Mouse (Mus musculus): ENCODE data around the gene Samsn1. TPM values are rescaled to one million over a fixed set of nuclear protein-coding genes. Genes with fewer than 3 reads are reported as not detected.
"Not testable (repeated sequence)": the region's sequence is repeated elsewhere in the genome, so short reads cannot be mapped to it uniquely, and the experiment has no call there.

The Samsn1 gene
- total RNA-seq, 2 experiments from 2014 or later: 1.2 to 1.3 TPM

GRCm38 (mm10) chr16:75874508-75874907 is 147.6 kb downstream of the Samsn1 start:
- DNase-seq: no peak

DNA sequence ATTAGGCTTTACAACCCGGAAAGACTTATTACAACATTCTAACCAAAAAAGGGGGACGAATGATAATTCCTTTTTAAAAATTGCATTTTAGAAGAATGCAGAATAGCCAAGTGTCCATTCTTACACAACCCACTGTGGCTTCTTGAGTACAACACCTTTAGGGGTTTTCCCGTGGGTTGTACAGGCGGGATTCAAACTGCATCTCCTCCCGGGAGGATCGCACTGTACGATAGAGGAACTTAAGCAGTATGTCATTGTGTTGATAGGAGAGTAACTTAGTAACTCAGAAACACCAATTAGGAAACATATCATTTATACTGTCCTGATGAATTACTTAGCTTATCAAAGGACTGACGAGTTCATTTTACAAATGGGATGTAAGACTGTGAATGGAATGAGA is 149.8 kb downstream of the Samsn1 start:
- DNase-seq: no peak

DNA sequence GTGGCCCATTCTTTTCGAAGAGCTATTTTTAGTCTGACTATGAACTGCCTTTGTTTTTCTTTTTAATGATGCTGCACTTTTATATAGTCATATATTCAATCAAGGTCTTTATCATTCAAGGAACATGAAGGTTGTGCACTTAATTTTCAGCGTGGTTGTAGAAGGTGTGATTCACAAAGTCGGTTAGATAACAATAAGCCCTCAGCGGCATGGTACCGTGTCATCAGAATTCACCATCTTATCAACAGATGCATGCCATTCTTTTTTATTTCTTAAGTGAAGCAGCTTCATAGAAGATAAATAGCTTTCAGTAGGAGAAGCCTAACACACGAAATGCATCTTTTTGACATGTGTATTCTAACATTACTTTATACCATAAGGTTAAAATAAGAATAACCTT is 154.7 kb downstream of the Samsn1 start:
- no peak for DNase-seq

DNA sequence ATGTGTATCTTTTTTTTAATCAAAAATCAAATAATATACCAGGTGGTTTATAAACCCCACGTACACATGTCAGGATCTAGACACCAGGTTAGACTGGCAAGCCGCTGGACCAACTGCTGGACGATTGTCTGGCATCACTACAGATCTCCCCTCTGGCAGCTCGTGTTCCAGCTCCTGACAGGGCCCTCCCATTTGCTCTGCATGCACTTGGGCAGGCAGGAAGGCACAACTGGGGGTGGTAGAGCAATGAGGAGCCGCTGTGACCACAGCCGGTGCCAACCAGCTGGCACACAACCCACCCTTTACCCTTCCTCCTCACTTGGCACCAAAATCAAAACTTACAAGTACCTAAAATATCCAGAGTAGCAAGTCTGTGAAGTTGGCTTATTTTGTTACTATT is 156.6 kb downstream of the Samsn1 start:
- DNase-seq: no peak

DNA sequence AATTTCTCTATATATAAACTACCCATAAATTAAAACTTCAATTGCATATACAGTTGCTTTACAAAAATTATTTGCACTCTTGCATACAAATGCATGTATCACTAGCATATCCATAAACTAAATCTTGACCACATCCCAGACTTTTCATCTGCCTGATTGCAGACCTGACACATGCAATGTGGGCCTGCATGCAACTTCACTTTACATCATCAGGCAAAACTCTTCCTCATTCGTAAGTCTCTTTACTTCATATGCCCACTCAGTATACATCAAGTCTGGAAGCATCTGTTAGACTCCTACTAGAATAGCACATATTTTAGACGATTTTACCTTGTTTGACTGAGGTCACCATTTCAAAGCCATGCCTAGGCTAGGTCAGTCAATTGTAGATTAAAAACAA is 157.4 kb downstream of the Samsn1 start:
- DNase-seq: no peak

DNA sequence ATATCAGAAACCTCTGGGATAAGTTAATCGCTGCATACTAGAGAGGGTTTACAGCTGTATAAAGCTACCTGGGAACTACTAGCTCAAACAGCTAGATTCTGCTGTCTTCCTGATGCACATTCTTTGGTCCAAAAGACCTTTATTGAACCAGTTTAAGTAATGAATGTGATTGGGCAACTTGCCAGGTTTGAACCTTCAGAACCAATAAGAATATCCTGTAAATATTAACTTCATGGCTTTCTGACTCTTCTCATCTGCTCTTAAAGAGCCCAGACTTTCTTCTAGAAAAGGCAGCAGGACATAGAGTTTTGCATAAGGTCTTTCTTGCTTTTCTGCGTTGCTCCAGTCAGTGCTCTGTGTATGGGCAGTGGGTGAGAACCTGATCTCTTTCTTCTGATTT is 165.7 kb downstream of the Samsn1 start:
- no peak for DNase-seq

GRCm38 (mm10) chr16:75855402-75855801 is 166.7 kb downstream of the Samsn1 start:
- DNase-seq: no peak

DNA sequence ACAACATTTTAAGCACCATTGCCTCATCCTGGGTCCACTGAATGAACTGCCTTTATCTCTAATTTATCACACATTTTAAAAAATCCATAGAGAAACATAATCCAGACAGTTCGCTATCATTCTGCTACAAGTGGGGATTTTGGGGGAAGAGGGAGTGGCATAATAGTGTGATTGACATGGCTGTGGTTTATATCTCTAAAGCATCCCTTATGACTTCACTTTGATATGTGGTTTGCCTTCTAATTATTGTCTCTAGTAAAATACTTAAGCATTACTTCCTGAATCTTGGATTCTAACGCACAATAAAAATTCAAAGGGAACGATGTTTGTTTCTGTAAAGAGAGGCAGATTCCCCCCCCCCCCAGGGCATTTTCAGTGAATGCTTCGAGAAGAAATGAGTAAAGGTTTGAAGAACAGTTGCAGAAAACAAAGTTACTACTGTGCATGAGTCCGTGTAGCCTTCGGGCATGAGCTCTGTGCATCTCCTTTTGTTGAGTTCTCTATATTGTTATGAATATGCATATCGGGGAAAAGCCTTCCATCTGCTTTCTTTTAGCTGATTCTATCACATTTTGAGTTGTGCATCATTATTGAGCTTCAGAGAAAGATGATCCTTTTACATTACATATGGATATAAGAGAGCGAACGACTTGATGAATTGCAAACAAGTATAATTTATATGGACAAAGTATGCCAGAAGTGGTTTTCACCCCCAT is 168.4 kb downstream of the Samsn1 start:
- no peak for DNase-seq

GRCm38 (mm10) chr16:75852485-75852884 is 169.6 kb downstream of the Samsn1 start:
- DNase-seq: no peak

GRCm38 (mm10) chr16:75849039-75849438 is 173.0 kb downstream of the Samsn1 start:
- no peak for DNase-seq

DNA sequence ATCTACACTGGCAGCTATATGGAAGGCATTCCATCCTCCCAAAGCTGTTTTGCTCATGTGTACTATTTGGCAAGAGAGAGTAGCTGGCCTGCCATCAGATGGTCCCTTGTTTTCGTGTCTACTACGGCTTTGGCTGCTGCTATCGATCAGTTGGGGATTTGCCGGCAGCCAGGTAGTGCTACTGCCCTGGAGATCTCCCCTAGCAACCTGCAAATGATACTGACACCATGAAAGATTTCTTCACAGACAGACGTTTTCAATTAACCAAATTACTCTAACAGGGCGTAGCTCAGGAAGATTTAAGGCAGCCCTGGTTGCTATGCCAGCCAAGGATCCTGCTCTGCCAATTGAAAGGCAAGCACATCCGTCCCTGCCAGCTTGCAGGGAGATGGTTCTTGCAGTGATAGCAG is 178.4 kb downstream of the Samsn1 start:
- no peak for DNase-seq

- no peak for DNase-seq
Observed at GRCm38 (mm10) chr16:75843031-75843430, 179.1 kb downstream of the Samsn1 start.

GRCm38 (mm10) chr16:75842569-75842968 is 179.5 kb downstream of the Samsn1 start:
- DNase-seq: no peak

- DNase-seq: no peak
Observed at GRCm38 (mm10) chr16:75837728-75838451, 184.2 kb downstream of the Samsn1 start.

- no peak for DNase-seq
Observed at GRCm38 (mm10) chr16:75831390-75831789, 190.7 kb downstream of the Samsn1 start.

DNA sequence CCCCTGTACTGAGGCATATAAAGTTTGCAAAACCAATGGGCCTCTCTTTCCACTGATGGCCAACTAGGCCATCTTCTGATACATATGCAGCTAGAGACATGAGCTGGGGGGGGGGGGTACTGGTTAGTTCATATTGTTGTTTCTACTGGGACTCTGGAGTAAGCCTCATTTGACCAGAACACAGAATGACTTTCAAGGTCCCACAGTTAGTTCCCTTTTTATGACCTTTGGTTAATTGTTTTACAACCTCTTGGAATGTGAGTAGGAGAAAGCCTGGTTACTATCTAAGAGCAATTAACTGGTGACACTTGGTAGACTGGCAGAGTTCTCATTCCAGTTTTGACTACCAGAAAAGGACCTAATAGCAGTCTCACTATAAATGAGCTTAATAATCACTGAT is 195.1 kb downstream of the Samsn1 start:
- DNase-seq: not testable (repeated sequence)

- no peak for DNase-seq
Observed at GRCm38 (mm10) chr16:75826498-75826897, 195.6 kb downstream of the Samsn1 start.

- DNase-seq: no peak
Observed at GRCm38 (mm10) chr16:75823226-75823625, 198.9 kb downstream of the Samsn1 start.

DNA sequence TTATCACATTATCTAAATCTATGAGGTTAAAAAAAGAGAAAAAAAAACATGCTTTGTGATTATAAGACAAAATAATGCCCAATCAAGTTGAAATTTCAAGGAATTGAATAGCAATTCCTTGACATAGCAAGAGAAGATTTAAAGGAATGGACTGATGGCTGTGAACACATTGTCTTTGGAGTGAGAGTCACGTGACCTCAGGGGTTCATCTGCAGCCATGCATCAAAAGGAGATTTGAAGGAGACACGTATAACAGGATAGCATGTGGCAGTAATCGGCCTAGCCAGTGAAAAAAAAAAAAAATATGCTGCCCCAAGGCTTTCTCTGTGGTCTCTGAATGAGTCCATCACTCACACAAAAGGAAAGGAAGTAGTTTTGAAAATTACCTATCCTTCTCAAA is 201.1 kb downstream of the Samsn1 start:
- no peak for DNase-seq
